Mouse (Mus musculus): Measurements from ENCODE around the gene Capn15.

Gene Capn15

DNA sequence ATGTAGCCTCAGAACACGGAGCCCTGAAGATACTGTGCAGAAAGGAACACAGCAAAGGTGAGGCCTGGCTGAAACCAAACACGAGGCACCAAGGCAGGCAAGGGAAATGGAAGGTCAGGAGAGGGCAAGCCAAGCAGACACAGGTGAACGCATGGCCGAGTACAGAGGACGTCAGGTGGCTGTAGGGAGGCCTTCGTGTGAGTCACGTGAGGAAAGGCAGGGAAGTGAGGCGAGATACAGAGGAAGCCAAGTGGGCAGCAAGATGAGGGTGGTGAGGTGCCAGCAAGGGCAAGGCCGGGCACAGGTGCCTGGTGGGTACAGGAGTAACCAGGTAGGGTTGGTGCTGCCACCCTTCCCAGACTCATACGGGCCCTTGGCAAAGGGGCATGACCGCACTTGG is 12.8 kb upstream of the Capn15 start:
- in situ Hi-C loops (cut with MboI, MseI): no loop called here

- in situ Hi-C loops (cut with MboI, MseI): loop anchor here (5.0 kb wide), 1 partner anchor 106 kb away; no protein-coding TSS in a partner anchor
Observed at GRCm38 (mm10) chr17:25993489-25993888, 7.9 kb upstream of the Capn15 start.

- in situ Hi-C loops (cut with MboI, MseI): loop anchor here (5.0 kb wide), 1 partner anchor 105 kb away; no protein-coding TSS in a partner anchor
Observed at GRCm38 (mm10) chr17:25992274-25992673, 6.7 kb upstream of the Capn15 start.

- in situ Hi-C loops (cut with MboI, MseI): loop anchor here (5.0 kb wide), 1 partner anchor 103 kb away; no protein-coding TSS in a partner anchor
Observed at GRCm38 (mm10) chr17:25990331-25990730, 4.7 kb upstream of the Capn15 start.

GRCm38 (mm10) chr17:25984556-25985305 is 865 bp downstream of the Capn15 start:
- in situ Hi-C loops (cut with MboI, MseI): no loop called here

GRCm38 (mm10) chr17:25984066-25984465 is 1.5 kb downstream of the Capn15 start:
- in situ Hi-C loops (cut with MboI, MseI): no loop called here

GRCm38 (mm10) chr17:25982913-25983312 is 2.7 kb downstream of the Capn15 start:
- in situ Hi-C loops (cut with MboI, MseI): no loop called here

GRCm38 (mm10) chr17:25980854-25981253 is 4.7 kb downstream of the Capn15 start:
- in situ Hi-C loops (cut with MboI, MseI): no loop called here

DNA sequence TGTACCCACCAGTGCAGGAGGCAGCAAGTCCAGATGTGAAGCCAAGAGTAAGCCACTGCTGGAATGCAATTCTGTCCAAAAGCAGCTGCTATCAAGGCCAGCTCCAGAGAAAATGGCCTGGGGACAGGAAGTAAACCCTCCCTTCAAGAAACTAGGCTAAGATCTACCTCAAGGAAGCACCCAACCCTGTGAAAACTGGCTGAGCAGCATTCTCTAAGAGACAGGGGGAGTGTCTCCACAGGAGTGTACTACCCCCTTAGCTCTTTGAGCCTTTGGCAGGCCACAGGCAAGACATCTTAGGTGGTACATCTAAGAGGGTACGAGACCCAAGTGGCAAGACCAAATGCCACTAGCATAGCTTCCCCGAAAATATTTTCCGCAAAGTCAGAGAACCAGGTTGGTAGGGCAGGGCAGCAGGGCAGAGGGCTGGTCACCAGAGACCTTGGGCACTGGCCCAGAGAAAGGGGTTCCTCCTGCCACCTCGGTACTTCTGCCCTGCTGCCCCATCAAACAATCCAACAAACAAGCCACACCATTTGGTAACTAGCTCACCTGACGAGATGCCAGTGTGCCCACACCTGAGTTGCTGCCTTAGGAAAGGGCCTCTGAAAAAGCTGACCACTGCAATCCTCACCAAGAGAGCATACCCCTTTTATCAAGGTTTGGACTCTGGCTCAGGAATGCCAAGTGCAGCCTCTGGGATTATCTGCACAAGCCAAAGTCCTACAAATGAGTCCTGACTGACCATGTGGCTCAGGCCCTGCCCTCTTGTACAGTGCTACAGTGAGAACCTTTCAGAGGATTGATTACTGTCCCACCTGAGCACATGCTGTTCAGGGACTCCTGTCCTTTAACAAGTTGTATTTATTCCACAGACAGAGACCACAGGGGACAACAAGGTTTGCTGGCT is 5.5 kb downstream of the Capn15 start:
- in situ Hi-C loops (cut with MboI, MseI): no loop called here

DNA sequence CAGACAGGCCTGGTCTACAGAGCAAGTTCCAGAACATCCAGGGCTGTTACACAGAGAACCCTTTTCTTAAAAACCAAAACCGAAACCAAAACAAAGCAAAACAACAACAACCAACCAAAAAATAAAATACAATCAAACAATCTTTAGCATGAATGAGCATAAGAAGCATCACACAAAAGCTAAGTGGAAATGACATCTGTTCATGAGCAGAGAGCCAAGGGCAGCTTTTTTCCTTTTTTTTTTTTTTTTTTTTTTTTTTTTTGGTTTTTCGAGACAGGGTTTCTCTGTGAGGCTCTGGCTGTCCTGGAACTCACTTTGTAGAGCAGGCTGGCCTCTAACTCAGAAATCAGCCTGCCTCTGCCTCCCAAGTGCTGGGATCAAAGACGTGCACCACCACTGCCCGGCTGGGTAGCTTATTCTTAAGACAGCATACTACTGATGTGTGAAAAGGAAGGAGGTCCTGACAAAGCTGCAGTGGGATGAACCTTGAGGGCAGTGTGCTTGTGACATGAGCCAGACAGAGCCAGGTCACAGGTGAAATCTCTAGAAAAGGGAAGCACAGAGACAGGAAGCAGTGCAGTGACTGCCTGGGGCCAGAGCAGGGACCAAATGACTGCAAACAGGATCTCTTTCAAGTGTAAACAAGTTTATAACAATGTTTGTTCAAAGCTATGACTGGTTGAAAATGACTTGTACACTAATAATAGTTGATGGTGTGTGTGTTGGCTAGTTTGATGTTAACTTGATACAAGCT is 14.5 kb downstream of the Capn15 start:
- in situ Hi-C loops (cut with MboI, MseI): no loop called here

- in situ Hi-C loops (cut with MboI, MseI): no loop called here
Observed at GRCm38 (mm10) chr17:25970448-25970847, 15.1 kb downstream of the Capn15 start.

- in situ Hi-C loops (cut with MboI, MseI): no loop called here
Observed at GRCm38 (mm10) chr17:25968176-25968575, 17.4 kb downstream of the Capn15 start.

GRCm38 (mm10) chr17:25967652-25968051 is 17.9 kb downstream of the Capn15 start:
- in situ Hi-C loops (cut with MboI, MseI): no loop called here

GRCm38 (mm10) chr17:25964271-25964670 is 21.3 kb downstream of the Capn15 start:
- in situ Hi-C loops (cut with MboI, MseI): no loop called here

DNA sequence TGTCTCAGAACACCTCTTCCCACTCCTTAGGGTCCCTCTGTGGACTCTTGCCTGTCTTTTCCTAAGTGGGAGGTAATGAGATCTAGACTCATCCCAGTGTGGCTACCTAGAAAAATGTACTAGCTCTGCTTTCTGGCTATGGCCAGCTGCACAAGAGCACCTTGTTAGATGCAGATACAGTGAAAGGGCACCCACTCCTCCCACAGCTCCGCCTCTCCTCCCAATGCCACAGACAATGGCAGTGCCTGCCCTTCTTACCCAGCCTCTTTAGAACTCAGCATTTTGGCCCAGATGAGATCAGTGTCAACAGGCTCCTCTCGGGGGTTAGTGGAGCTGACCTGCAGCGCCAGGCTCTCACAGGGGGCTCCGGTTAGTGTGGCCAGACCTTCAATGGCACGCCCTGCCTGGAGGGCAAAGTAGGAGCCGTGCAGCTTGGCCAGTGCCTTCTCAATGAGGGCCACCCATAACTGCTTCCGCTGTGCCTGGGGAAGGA is 23.1 kb downstream of the Capn15 start:
- in situ Hi-C loops (cut with MboI, MseI): no loop called here

- in situ Hi-C loops (cut with MboI, MseI): no loop called here
Observed at GRCm38 (mm10) chr17:25961566-25961965, 24.0 kb downstream of the Capn15 start.

DNA sequence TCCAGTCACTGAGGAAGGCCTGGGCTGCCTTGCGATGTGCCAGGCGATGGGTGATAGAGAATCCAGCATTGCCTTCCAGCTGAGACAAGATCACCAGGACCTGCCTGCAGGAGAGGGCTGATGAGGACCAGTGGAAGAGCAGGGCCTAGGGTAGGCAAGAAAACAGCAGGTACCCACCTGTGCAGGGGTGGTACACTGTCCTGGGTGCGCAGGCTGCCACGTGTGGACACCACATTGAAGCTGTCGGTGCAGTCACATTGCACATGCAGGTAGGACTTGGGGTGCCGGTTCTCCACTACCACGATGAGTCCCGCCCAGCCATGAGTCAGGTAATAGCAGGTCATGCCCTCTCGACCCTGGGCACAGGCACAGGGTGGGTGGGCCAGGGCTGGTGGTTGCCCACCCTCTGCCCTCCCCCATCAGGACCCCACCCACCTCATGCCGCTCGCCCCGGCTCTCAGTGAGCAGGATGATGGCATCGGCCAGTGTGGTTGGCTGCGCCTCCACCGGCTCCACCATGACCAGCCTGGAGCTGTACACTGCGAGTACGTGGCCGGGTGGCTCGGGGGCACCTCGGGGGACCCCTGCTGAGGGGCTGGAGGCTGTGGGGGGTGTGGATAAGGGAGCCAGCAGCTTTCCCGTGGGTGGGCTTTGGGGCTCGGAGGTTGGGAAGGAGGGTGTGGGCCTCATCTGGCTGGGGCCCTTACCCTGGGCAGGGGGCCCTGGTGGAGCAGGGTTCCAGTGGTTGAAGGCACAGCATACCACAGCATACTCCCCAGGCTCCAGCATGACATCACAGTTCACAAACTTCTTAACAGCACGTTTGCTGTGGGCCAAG is 25.7 kb downstream of the Capn15 start:
- in situ Hi-C loops (cut with MboI, MseI): no loop called here

GRCm38 (mm10) chr17:25958771-25959494 is 26.7 kb downstream of the Capn15 start:
- in situ Hi-C loops (cut with MboI, MseI): no loop called here

DNA sequence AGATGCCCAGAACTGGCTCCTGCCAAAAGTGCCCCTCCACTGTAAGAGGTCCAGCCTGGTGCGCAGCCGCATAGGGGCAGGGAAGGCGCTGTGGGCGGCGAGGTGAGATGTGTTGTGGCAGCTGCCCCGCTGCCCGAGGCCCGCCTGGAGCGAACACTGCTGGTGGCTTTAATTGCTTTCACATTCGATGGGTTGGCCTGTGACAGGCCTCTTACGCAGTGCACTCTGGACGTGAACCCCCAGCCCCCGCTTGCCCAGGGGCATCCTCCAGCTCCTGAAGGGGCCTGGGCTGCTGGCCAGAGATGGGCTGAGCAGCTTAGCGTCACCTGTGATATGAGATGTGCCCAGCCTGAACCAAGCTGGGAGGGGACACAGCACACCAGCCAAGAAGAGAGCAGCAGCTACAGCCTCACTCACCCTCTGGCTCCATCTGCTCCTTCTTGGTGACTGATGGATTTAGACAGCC is 28.0 kb downstream of the Capn15 start:
- in situ Hi-C loops (cut with MboI, MseI): no loop called here

- in situ Hi-C loops (cut with MboI, MseI): no loop called here
Observed at GRCm38 (mm10) chr17:25956631-25957030, 29.0 kb downstream of the Capn15 start.

Data from regulatory T cell (primary cell).